Mouse (Mus musculus): Measurements from ENCODE around the gene Kcnb1. TPM values are rescaled to one million over a fixed set of nuclear protein-coding genes. Genes with fewer than 3 reads are reported as not detected.

Kcnb1 gene
- polyA plus RNA-seq, 1 experiment from 2014 or later, result 0.96 TPM

- ATAC-seq (ENCODE audit: low FRiP score), result no peak
- no peak overlapping the region for H3K4me2 ChIP-seq
- no peaks in the 10 kb centered on the region for H3K27me3 ChIP-seq (ENCODE audit: control insufficient read depth, insufficient read depth, low read length)
- no peaks in the 10 kb centered on the region for H3K9me3 ChIP-seq (ENCODE audit: control insufficient read depth, low read length)
- DNase-seq (ENCODE audit: low spot score, missing footprints), result no peak
- H3K4me3 ChIP-seq (ENCODE audit: low read depth, low read length), result no peak overlapping the region
- H3K4me1 ChIP-seq (ENCODE audit: control insufficient read depth, insufficient read depth, low read length), result peaks cover 14% of the 10 kb centered on the region
- H3K9ac ChIP-seq (ENCODE audit: low read length), result no peak overlapping the region
- no peak overlapping the region for H3K27ac ChIP-seq (ENCODE audit: low read depth, low read length)
- peaks cover 15% of the 10 kb centered on the region; the same call in 1 of the 2 replicates for H3K36me3 ChIP-seq (ENCODE audit: control insufficient read depth, insufficient read depth, low read length)
- WGBS, result 81% methylated on average over 1 of the region's 1 CpGs
These were observed 123.9 kb downstream of the Kcnb1 start for GRCm38 (mm10) chr2:167066031-167066430.

- no peaks in the 10 kb centered on the region for H3K27me3 ChIP-seq (ENCODE audit: control insufficient read depth, insufficient read depth, low read length)
- 26% methylated on average over 9 of the region's 9 CpGs for WGBS
- peaks cover 14% of the 10 kb centered on the region for H3K4me1 ChIP-seq (ENCODE audit: control insufficient read depth, insufficient read depth, low read length)
- H3K36me3 ChIP-seq (ENCODE audit: control insufficient read depth, insufficient read depth, low read length), result peaks cover 15% of the 10 kb centered on the region; the same call in 1 of the 2 replicates
- H3K9ac ChIP-seq (ENCODE audit: low read length), result peak overlapping the region; percentile 93
- H3K9me3 ChIP-seq (ENCODE audit: control insufficient read depth, low read length), result no peaks in the 10 kb centered on the region
- H3K4me3 ChIP-seq (ENCODE audit: low read depth, low read length), result peak overlapping the region; percentile 82
- H3K27ac ChIP-seq (ENCODE audit: low read depth, low read length), result peak overlapping the region; percentile 67; the same call in 1 of the 2 replicates
- H3K4me2 ChIP-seq, result peak overlapping the region; percentile 76
- DNase-seq (ENCODE audit: low spot score, missing footprints) (peak; percentile 83), ATAC-seq (ENCODE audit: low FRiP score) (no peak)
These were observed 125.2 kb downstream of the Kcnb1 start for GRCm38 (mm10) chr2:167064601-167065295.

- Histone ChIP-seq H3K4me2 (peak overlapping the region; percentile 76), H3K27ac (ENCODE audit: low read depth, low read length) (peak overlapping the region; percentile 81), H3K9me3 (ENCODE audit: control insufficient read depth, low read length) (no peaks in the 10 kb centered on the region), H3K27me3 (ENCODE audit: control insufficient read depth, insufficient read depth, low read length) (no peaks in the 10 kb centered on the region), H3K36me3 (ENCODE audit: control insufficient read depth, insufficient read depth, low read length) (peaks cover 15% of the 10 kb centered on the region; the same call in 1 of the 2 replicates), H3K4me3 (ENCODE audit: low read depth, low read length) (peak overlapping the region; percentile 82), H3K4me1 (ENCODE audit: control insufficient read depth, insufficient read depth, low read length) (peaks cover 14% of the 10 kb centered on the region), H3K9ac (ENCODE audit: low read length) (peak overlapping the region; percentile 93)
- DNase-seq (ENCODE audit: low spot score, missing footprints) (peak; percentile 91), ATAC-seq (ENCODE audit: low FRiP score) (no peak)
- WGBS, result 0% methylated on average over 7 of the region's 7 CpGs
These were observed 126.0 kb downstream of the Kcnb1 start for GRCm38 (mm10) chr2:167063906-167064496.

GRCm38 (mm10) chr2:167062965-167063880 is 126.7 kb downstream of the Kcnb1 start, which contains the start of gene Znfx1:
Gene Znfx1 (minus strand): TSS chr2:167063015.
- under 1% methylated on average over 56 of the region's 57 CpGs for WGBS
- no peaks in the 10 kb centered on the region for H3K9me3 ChIP-seq (ENCODE audit: control insufficient read depth, low read length)
- H3K4me3 ChIP-seq (ENCODE audit: low read depth, low read length), result peak within 1 kb of the TSS; percentile 82
- peak within 1 kb of the TSS; percentile 76 for H3K4me2 ChIP-seq
- peak within 1 kb of the TSS; percentile 93 for H3K9ac ChIP-seq (ENCODE audit: low read length)
- ATAC-seq (ENCODE audit: low FRiP score) (peak; percentile 95), DNase-seq (ENCODE audit: low spot score, missing footprints) (peak; percentile 100)
- peak within 1 kb of the TSS; percentile 89 for H3K27ac ChIP-seq (ENCODE audit: low read depth, low read length)
- H3K36me3 ChIP-seq (ENCODE audit: control insufficient read depth, insufficient read depth, low read length), result peaks cover 15% of the 10 kb centered on the region; the same call in 1 of the 2 replicates
- no peaks in the 10 kb centered on the region for H3K27me3 ChIP-seq (ENCODE audit: control insufficient read depth, insufficient read depth, low read length)
- H3K4me1 ChIP-seq (ENCODE audit: control insufficient read depth, insufficient read depth, low read length), result peaks cover 14% of the 10 kb centered on the region

GRCm38 (mm10) chr2:167062497-167062911 is 127.5 kb downstream of the Kcnb1 start:
- H3K9me3 ChIP-seq (ENCODE audit: control insufficient read depth, low read length), result no peaks in the 10 kb centered on the region
- H3K36me3 ChIP-seq (ENCODE audit: control insufficient read depth, insufficient read depth, low read length), result peaks cover 15% of the 10 kb centered on the region; the same call in 1 of the 2 replicates
- no peaks in the 10 kb centered on the region for H3K27me3 ChIP-seq (ENCODE audit: control insufficient read depth, insufficient read depth, low read length)
- H3K4me2 ChIP-seq, result peak overlapping the region; percentile 67
- DNase-seq (ENCODE audit: low spot score, missing footprints) (peak; percentile 95), ATAC-seq (ENCODE audit: low FRiP score) (peak; percentile 92)
- under 1% methylated on average over 44 of the region's 60 CpGs for WGBS
- peak overlapping the region; percentile 89 for H3K27ac ChIP-seq (ENCODE audit: low read depth, low read length)
- H3K9ac ChIP-seq (ENCODE audit: low read length), result peak overlapping the region; percentile 93
- H3K4me1 ChIP-seq (ENCODE audit: control insufficient read depth, insufficient read depth, low read length), result peaks cover 14% of the 10 kb centered on the region
- H3K4me3 ChIP-seq (ENCODE audit: low read depth, low read length), result peak overlapping the region; percentile 82

GRCm38 (mm10) chr2:167061381-167062034 is 128.4 kb downstream of the Kcnb1 start:
- ATAC-seq (ENCODE audit: low FRiP score) (no peak), DNase-seq (ENCODE audit: low spot score, missing footprints) (peak; percentile 81)
- Histone ChIP-seq H3K4me2 (peak overlapping the region; percentile 67), H3K4me3 (ENCODE audit: low read depth, low read length) (peak overlapping the region; percentile 82), H3K9me3 (ENCODE audit: control insufficient read depth, low read length) (no peaks in the 10 kb centered on the region), H3K36me3 (ENCODE audit: control insufficient read depth, insufficient read depth, low read length) (peaks cover 17% of the 10 kb centered on the region; the same call in 1 of the 2 replicates), H3K27me3 (ENCODE audit: control insufficient read depth, insufficient read depth, low read length) (no peaks in the 10 kb centered on the region), H3K27ac (ENCODE audit: low read depth, low read length) (no peak overlapping the region), H3K9ac (ENCODE audit: low read length) (peak overlapping the region; percentile 93), H3K4me1 (ENCODE audit: control insufficient read depth, insufficient read depth, low read length) (peaks cover 14% of the 10 kb centered on the region)
- 33% methylated on average over 11 of the region's 11 CpGs for WGBS

- Histone ChIP-seq H3K27ac (ENCODE audit: low read depth, low read length) (no peak overlapping the region), H3K4me1 (ENCODE audit: control insufficient read depth, insufficient read depth, low read length) (peaks cover 14% of the 10 kb centered on the region), H3K9me3 (ENCODE audit: control insufficient read depth, low read length) (no peaks in the 10 kb centered on the region), H3K4me3 (ENCODE audit: low read depth, low read length) (no peak overlapping the region), H3K36me3 (ENCODE audit: control insufficient read depth, insufficient read depth, low read length) (peaks cover 21% of the 10 kb centered on the region; the same call in 1 of the 2 replicates), H3K9ac (ENCODE audit: low read length) (no peak overlapping the region), H3K4me2 (no peak overlapping the region), H3K27me3 (ENCODE audit: control insufficient read depth, insufficient read depth, low read length) (no peaks in the 10 kb centered on the region)
- ATAC-seq (ENCODE audit: low FRiP score) (no peak), DNase-seq (ENCODE audit: low spot score, missing footprints) (peak; percentile 77)
These were observed 129.2 kb downstream of the Kcnb1 start for GRCm38 (mm10) chr2:167060761-167061160.

- no peaks in the 10 kb centered on the region for H3K27me3 ChIP-seq (ENCODE audit: control insufficient read depth, insufficient read depth, low read length)
- 69% methylated on average over 3 of the region's 3 CpGs for WGBS
- peaks cover 14% of the 10 kb centered on the region for H3K4me1 ChIP-seq (ENCODE audit: control insufficient read depth, insufficient read depth, low read length)
- peak overlapping the region; percentile 30 for H3K9ac ChIP-seq (ENCODE audit: low read length)
- no peak overlapping the region for H3K27ac ChIP-seq (ENCODE audit: low read depth, low read length)
- H3K36me3 ChIP-seq (ENCODE audit: control insufficient read depth, insufficient read depth, low read length), result peaks cover 17% of the 10 kb centered on the region
- no peaks in the 10 kb centered on the region for H3K9me3 ChIP-seq (ENCODE audit: control insufficient read depth, low read length)
- ATAC-seq (ENCODE audit: low FRiP score) (no peak), DNase-seq (ENCODE audit: low spot score, missing footprints) (peak; percentile 81)
- H3K4me2 ChIP-seq, result no peak overlapping the region
- H3K4me3 ChIP-seq (ENCODE audit: low read depth, low read length), result no peak overlapping the region
These were observed 129.6 kb downstream of the Kcnb1 start for GRCm38 (mm10) chr2:167060360-167060759.

All from midbrain, embryonic 11.5 days (tissue).